Mouse (Mus musculus) left cerebral cortex, adult 9 months (tissue): ENCODE measurements at regions not wholly inside any gene's neighbourhood (a gene's known extent, or its start where the extent isn't known, plus 50 kb on each side); places are given as distances from the start of the nearest gene placed in this dataset.

Source experiments
- DNase-seq, 2 experiments: peaks; one replicate each; pipeline ENCODE4 v3.0.0; 2022; ENCODE audit warnings: low spot score in 2 of 2

GRCm38 (mm10) chr14:105632335-105632734, 264.3 kb downstream of the Spry2 start:
- DNase-seq = no peak

DNA sequence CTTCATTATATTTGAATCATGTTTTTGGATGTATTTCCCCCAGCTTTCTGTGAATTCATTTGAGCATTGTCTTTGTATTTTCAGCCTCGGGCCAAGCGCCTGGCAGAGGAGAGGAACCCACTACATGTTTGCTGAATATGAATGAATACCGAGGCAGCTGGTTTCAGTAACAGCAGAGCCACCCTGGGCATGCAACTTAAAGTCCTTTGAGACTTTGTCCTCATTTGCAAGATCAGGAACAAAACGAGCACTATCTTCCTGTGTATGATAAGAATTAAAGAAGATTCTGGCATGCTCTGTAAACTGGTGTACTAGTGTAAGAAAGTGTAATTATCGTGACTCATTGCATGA, 265.0 kb downstream of the Spry2 start:
- DNase-seq = peak in 1 of 2 experiments; percentile 61

- peak; percentile 89 for DNase-seq
Observed at GRCm38 (mm10) chr14:105630867-105631680, 265.5 kb downstream of the Spry2 start.

- no peak for DNase-seq
Observed at GRCm38 (mm10) chr14:105630444-105630843, 266.2 kb downstream of the Spry2 start.

DNA sequence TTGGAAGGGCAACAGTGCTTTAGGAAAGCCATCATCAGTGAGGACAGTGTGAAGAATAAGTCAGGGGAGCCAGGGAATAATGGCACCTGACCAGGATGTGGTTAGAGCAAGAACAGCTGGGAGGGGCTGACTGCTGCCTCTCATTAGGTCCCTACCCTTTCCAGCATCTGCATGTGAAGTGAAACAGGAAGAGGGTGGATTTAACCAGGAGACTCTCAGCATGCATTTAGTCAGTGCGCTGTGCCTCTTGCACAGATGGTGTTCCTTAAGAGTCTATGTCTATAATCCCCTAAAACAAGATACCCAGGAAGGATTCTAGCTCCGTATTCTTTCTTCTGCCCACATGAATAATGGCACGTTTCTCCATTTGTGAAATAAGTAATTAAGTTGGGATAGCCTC, 267.9 kb downstream of the Spry2 start:
- no peak for DNase-seq

- no peak for DNase-seq
Observed at GRCm38 (mm10) chr14:105624387-105624786, 272.2 kb downstream of the Spry2 start.

DNA sequence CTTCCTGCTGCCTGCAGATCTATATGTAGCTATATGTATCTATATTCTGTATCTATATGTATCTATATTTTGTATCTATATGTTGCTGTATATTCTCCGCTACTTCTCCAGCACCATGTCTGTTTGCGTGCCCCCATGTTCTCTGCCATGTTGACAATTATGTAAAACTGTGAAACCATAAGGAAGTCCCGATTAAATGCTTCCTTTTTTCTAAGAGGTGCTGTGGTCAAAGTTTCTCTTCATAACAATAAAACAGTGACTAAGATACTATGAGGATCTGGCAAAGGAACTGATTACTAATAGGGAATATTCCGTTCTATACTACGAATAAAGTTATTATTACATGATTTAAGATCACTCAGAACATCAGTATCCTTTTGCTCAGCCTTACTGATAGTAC, 274.5 kb downstream of the Spry2 start:
- DNase-seq = no peak

DNA sequence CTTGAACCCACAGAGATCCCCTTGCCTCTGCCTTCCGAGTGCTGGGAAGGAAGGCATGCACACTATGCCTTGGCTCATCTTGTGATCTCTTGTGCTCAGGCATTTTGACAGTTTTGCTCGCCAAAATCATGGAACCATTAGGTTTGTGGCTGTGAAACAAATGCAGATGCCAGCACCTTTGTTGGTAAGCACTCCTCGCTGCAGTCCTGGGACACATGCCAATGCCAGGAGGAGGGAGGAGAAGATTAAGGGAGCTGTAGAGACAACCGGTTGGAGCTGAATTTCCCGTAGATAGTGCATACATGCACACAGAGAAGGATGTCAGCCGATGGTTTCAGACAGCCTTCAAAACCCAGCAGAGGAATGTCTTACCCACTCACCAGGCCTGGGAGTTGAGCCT, 275.5 kb downstream of the Spry2 start:
- DNase-seq = no peak

DNA sequence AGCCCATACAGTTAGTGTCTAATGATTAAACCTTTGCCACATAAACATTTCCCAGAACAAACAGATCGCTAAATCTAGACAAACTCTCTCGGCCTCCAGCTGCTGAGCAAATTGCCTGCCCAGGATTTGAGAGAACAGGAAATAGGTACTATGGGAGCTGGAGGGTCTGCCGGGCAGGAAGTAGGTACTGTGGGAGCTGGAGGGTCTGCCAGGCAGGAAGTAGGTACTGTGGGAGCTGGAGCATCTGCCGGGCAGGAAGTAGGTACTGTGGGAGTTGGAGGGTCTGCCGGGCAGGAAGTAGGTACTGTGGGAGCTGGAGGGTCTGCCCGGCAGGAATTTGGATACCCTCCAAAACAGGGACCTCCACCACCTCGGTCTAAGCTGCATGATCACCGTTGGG, 277.2 kb downstream of the Spry2 start:
- DNase-seq = no peak

DNA sequence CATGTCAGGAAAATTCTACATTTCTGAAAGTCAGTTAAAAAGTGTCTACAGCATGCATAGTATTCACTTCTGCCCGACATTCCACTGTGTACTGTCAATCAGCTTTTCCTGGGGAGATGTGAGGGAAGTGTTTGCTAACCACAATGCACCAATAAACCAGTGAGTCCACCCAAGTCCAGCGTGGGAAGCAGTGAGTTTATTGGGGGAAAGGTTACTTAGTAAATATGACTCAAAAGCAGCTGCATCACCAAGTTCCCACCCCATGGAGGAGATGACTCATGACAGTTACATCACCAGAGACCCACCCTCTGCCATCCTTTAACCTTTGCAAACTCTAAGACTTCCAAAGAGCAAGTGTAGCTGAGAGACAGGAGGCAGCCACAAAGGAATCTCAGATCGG, 280.9 kb downstream of the Spry2 start:
- DNase-seq = no peak

DNA sequence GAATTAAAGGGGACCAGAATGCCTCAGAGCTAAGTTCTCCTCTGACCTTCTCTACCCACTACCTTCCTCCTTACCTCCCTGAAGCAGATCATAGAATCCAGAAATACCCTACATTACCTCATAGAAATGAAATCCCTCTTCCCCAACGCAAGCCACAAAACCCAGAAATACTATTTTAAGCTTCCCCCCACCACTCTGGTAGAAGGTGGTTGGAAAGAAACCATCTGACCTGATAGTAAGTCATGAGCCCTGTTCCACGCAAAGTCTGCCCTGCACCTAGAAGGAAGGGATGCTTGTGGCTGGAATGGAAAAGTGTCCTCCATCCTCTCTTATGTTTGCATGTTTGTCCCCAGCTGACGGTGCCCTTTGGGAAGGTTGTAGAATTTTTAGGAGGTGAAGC, 283.8 kb downstream of the Spry2 start:
- DNase-seq = no peak

DNA sequence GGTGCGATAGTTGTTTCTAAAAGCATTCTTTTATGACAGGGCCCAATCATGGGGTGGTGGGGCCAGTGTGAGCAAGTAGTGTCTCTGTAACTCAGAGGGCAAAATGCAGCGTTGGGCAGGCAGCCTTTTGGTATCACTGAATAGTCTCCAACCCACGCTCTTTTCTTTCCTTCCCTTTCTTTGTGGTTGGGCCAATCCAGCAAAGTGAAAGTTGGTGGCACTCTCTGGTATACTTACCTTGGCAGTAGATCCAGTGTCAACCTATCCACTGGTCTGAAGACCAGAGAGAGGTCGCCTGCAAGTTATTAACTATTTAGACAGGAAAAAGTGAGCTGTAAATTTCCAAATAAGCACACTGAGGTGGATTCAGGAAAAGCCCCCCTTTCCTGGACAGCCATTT, 287.8 kb downstream of the Spry2 start:
- no peak for DNase-seq

GRCm38 (mm10) chr14:105606551-105606950, 290.1 kb downstream of the Spry2 start:
- DNase-seq = no peak

DNA sequence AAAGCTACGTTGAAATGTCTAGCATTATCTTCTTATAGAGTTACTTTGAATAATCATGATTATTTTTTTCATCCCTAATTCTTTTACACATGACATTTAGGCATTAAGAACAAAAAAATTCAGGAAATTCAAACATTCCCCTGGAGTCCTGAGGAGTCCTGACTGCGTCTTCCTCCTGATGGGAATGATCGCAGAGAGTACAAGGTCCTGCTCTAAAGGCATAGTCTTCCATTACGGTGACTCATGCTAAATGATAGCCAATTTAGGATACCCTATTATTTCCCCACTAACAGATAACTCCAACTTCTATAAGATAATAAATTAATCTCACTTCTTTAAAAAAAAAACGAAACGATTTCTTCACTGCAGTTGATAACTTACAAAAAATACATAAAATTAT, 292.2 kb downstream of the Spry2 start:
- no peak for DNase-seq

- peak; percentile 52 to 54 for DNase-seq
Observed at GRCm38 (mm10) chr14:105603047-105603461, 293.6 kb downstream of the Spry2 start.

- peak in 1 of 2 experiments; percentile 51 for DNase-seq
Observed at GRCm38 (mm10) chr14:105599550-105600453, 296.8 kb downstream of the Spry2 start.

GRCm38 (mm10) chr14:105589751-105590150, 306.9 kb downstream of the Spry2 start:
- DNase-seq = peak in 1 of 2 experiments; percentile 62

GRCm38 (mm10) chr14:105589261-105589660, 307.4 kb downstream of the Spry2 start:
- no peak for DNase-seq

GRCm38 (mm10) chr14:105588391-105589163, 308.0 kb downstream of the Spry2 start:
- DNase-seq = peak; percentile 75 to 76

DNA sequence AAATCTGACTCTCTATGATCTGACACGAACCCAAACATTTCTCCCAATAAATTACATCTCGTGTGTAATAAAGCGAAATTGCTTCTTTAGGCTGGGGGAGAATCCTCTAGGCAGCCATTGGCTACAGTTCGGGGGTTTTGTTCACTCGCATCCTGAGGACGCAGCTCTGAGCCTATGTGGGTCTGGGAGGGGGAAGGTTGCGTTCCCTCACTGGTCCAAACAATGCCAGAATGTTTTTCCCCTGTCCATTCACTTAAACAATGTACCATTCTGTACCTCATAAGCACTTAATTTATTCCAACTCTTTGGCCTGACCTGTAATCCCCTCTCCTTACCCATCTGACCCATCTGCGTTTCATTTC, 308.6 kb downstream of the Spry2 start:
- DNase-seq = no peak

GRCm38 (mm10) chr14:105584632-105585031, 312.0 kb downstream of the Spry2 start:
- no peak for DNase-seq

DNA sequence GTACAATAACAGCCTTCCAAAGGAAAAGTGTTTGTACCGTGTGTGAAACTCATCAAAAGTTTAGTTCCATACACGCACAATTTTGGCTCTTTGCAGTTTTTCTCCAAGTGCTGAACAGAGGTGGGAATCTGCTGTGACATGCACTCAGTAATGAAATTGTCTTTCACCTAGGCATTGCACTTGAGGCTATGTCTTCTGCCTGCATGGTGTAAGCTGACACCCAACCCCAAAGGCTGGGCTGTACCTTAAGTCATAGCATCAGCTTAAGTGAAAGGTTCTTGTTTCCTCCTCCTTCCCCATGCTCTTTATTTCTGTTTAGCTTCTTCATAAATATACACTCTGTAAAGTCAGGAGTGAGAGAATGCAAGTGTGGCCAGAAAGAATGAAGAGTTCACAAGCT, 313.1 kb downstream of the Spry2 start:
- no peak for DNase-seq
